Mouse (Mus musculus) kidney, postnatal 10 days (tissue): Measurements from ENCODE around the gene Myl4.

Source experiments
- DNase-seq: peaks from one replicate; pipeline ENCODE4 v3.0.0; 2021; ENCODE audit warnings: mixed read lengths

Myl4 gene

DNA sequence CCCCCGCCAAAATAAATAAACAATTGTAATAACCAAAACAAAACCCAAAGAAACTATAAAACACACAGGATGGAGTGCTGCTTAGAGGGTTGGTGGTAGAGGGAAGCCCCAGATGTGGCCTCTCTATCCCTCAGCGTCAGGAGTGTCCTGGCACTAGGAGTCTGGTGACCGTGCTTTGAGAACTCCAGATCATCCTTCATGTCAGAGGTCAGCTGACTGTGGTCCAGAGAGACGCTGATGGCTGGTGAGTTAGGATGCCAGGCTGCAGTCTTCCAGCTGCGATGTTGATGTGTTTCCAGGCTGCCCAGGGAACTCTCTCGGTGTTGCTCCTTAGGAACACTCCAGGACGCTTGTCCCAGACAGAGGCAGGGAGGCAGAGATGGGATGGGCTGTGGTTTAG is 21.6 kb downstream of the Myl4 start:
- DNase-seq: no peak

DNA sequence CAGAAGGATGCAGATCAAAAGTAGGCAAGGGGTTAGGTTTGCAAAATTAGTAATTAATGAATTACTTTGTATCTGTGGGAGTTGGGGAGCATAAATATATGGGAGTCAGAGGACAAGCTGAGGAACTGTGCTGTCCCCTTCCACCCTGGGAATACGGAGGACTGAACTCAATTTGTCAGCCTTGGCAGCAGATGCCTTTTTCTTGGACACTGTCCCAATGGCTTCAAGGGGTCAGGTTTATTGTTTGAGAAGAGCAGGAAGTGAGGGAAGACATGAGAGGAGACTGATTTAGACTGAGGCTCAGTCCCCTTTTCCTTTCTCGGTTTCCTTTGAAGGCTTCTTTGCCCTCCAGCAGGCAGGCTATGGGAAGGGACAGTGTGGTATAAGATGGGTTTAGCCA is 22.1 kb downstream of the Myl4 start:
- peak; percentile 28 for DNase-seq

DNA sequence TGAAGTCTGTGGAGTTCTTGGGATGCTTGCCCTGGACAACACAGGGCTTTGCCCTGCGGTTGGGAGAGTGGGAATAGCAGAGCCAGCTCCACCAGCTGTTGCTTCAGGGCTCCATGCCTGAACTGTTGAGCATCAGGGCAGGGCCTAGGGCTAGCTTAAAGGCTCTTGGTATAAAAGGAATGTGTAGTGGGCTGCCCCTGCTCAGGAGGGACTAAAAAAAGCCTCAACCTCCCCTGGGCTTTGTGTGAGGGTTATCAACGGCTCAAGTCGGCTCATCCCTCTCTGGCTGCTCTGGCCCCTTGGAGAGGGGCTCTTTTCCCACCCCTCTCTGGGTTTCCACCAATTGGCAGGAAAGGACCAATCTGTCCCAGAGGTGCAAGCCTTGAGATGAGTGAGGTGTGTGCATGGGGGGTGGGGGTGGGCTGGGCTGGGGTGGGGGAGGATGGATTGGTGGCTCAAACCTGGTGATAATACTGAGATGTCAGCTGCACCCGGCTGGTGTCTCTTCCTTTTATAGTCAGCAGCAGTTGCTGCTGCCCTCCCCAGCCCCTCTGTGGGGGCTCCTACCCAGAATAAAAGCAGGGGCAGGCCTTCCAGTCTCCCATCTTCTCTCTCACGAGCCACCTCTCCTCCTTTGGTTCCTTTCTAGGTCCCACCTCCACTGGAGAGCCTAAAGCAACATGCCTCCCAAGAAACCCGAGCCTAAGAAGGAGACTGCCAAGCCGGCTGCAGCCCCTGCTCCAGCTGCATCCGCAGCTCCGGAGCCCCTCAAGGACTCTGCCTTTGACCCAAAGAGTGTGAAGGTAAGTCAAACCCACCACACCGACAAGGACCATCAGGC is 26.5 kb downstream of the Myl4 start:
- no peak for DNase-seq

DNA sequence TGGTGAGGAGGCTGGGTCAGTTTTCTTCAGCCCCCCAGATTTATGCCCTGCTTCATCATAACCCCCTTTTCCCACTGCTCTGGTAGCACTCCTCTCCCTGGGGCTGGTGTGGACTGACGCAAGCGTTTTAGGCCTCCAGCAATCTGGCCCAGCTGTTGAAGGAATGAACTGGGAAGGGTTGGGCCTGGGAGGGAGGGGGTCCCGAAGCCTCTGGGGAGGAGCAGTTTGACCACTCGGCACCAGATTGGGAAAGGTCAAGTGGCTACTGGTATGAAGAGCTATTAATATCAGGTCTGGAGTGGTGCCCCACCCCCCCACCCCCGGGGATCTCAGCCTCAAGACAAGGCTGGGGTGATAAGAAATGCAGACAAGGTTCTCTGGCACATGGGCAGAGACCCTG is 27.6 kb downstream of the Myl4 start:
- no peak for DNase-seq

DNA sequence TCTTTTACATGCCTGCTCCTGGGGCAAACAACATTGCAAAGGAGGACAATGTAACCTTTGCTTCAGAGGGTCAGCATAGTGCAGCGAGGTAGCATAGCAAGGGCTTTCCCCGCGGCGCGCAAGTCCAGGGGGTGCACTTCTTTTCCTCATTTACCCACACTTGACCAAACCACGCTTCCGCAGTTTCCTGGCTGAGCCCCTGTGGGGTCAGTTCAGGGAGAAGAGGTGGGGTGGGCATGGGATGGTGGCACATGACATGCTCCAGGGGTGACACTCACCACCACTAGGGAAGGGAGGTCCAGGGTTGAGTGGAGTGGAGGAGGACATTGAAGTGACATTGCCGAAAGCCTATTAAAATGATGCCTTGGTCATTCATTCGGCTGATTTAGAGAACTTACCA is 28.6 kb downstream of the Myl4 start:
- no peak for DNase-seq

DNA sequence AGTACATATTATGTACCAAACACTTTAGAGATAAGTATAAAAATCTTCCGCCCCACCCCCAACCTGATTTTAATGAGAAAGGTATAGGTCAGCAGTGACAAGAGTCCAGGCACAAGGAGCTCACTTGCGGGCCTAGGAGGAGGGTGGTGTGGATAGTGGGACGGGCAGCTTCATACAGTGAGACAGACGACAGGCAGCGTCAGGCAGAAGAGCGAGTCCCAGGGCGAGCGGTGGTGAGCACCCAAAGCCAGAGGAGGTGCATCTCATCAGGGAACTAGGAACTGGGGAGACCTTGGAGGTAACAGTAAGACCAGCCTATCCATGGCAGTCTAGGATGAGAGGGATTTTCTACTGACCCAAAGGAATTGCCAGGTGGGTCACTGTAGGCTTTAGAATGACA is 29.1 kb downstream of the Myl4 start:
- no peak for DNase-seq

DNA sequence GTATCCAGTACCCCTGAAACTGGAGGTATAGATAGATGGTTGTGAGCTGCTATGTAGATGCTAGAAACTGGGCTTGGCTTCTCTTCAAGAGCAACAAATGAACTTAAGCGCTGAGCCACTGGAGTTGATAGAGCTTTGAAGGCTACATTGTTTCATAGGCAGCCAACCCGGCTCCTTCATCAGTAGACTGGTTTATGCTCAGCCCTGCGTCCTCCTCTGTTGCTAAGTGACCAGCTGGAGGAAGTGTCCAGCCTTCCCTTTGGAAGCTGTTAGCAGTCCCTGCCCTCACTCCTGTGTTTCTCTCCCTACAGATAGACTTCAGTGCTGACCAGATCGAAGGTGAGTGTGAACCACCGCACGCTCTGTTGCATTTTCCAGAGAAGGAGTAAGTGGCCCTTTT is 29.6 kb downstream of the Myl4 start:
- peak; percentile 27 for DNase-seq

DNA sequence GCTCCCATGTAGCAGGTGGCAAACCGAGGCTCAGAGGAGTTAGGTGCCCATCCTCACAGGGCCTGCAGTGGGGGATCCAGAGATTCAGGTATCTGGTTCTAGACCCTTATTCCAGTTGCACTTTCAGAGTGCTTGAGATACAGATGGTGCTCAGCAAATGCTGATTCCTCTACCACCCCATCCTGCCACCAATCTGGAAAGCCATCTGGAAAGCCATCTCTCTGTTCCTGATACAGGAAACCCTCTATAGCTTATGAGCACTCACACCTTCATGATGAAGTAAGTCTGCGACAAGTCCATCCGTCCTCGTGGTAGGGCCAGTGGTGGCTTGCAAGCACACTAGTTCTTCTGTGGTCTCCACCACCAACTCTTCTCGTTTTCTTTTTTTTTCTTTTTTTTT is 30.1 kb downstream of the Myl4 start:
- DNase-seq: no peak

DNA sequence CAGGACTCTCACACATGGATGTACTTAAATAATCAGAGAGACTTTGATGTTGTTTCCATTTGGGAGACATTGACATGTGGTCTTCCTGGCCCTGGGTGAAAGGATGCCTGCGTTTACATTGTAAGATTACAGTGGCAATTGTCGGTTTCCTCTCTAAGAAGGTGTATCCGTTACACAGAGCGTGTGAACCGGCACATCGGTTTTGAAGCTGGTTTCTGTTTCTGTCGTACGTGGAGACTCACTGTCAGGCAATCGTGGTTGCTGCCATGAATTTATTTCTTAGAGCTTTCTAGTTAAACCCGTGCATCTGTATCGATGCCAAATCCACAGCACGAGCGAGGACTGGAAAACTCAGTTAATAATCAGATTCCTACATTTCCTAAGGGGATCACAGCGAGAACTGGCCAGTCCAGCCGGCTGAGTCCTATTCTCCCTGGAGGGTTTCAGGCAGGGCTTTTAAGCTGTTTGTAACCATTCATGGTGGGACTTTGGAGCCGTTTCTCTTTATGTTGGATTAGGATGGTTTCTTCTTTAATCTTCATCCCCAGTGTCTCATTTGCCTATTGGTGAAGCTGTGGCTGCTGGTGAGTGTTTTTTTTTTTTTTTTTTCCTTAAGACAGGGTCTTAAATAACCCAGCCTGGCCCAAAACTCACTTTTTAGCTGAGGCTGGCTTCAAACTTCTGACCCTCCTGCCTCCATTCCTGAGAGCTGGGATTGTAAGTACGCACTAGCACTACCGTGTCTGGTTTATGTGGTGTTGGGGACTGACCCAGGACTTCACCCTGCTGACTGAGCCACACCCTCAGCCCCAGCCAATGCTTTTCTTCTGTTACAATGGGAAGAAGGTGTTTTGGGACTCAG is 31.2 kb downstream of the Myl4 start:
- DNase-seq: peak; percentile 19

DNA sequence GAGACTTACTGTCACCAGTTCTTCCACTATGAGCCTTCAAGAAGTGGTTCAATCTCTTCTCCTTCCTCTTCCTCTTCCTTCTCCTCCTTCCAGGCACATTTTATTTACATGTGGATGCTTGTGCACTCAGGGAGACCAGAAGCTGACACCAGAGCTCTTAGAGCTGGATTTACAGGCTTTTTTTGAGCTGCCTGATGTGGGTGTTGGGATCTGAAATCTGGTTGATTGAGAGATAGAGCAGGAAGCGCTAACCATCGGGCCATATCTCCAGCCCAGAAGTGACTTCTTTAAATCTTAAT is 31.8 kb downstream of the Myl4 start:
- DNase-seq: no peak

DNA sequence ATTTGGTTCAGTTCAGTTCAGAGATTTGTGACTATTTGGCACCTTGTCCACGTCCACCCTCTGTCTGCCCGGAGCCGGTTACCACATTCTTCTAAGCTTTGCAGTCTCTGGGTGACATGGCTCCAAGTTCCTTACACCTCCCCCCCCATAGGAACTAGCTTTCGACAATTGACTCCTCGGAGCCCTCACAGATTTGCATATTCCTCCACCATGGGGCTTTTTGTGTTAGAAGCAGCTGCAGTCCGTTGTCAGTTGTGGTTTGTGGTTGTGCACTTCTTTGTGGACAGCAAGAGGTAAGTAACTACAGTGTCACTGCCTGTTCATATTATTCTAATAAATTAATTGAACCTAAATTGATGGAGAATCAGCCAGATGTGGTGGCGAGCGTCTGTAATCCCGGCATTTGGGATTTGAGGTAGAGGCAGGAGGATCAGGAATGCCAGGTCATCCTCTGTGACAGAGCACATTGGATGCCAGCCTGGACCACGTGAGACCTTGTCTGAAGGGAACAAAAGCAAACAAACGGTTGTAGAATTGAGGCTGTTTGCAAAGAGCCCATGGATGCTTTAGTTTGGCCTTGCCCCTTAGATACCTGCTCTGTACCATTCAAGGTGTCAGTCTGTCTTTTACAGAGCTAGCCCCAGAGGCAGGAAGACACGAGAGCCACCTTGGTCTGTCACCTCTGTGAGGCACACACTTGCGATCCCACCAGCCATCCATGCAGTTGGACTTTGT is 32.3 kb downstream of the Myl4 start:
- DNase-seq: no peak

DNA sequence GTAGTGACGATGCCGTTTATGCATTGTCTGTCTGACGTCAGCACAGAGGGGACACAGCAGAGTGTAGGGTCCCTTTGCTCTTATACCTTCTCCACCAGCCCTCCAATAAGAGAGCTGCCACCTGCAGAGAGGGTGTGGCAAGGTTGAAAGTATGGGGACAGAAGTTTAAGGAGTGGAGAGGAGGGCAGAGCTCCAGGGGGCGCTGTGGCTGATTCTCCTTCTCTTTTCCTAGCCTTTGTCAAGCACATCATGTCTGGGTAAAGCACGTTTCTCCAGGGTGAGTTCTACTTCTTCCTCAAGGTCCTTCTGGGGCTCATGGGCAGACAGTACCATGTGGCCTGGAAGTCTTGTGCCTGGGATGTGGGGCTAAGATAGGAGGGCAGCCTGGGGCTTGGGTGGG is 35.0 kb downstream of the Myl4 start:
- DNase-seq: no peak

DNA sequence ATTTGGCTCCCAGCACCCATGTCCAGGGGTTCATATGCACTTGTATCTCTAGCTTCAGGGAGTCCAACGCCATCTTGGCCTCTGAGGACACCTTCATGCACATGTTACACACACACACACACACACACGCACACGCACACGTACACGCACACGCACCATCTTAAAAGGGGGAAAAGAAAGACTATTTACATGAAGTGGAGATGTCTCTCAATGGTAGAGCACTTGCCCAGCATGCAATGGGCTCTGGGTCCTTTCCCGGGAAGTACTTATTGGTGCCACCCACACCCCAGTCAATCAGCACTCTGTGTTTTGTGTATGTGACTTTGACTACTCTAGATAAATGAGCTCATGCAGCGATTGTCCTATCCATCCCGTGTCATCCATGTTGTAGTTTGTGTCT is 37.4 kb downstream of the Myl4 start:
- DNase-seq: no peak

DNA sequence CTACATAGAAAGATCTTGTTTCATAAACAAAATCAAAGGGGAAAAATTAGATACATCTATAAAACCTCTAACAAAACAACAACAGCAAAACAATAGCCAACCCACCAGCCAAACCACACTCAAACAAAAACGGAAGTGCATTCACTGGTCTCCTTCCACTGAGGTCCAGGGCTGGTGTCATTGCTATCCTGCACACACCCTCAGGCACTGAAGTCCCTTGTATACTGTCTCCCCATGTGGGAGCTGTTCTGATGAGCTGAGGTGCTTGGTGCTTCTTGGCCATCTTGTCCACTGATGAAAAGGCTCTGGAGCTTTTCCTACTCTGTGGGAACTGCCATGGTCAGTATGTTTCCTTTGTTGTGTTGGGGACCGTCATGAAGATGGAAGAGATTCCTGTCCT is 38.0 kb downstream of the Myl4 start:
- DNase-seq: no peak

DNA sequence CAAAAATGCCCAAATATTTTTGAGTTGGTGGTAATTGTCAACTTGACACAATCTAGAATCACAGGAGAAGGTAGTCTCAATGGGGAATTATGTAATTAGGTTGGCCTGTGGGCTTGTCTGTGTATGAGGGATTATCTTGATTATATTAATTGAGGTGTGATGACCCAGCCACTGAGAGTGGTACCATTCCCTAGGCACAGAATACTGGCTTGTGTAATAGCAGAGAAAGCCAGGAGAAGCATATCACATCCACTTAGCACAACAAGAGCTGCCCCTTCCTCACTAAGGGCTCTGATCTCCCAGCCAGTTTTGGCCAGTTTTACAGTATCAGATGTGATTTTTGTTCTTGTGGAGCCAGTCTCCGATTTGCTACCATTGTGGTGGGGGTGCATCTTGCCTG is 39.1 kb downstream of the Myl4 start:
- DNase-seq: no peak

DNA sequence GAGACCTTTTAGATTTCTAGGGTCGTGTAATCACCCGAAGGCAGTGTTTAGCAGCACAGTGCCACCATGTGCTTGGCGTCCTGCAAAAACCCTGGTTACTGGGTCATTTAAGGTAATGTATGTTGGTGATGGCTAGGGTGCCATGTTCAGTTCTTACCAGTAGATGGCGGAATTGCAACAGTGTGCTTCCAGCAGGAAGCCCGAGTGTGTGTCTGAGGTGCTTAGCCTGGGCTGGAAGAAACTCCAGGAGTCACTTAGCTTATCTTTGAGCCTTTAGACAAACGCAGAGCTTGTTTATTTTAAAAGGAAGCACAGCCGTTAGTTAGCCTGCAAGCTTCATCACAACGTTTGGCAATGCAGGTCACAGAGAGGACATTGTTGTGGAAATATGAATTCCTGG is 39.7 kb downstream of the Myl4 start:
- peak; percentile 88 for DNase-seq

DNA sequence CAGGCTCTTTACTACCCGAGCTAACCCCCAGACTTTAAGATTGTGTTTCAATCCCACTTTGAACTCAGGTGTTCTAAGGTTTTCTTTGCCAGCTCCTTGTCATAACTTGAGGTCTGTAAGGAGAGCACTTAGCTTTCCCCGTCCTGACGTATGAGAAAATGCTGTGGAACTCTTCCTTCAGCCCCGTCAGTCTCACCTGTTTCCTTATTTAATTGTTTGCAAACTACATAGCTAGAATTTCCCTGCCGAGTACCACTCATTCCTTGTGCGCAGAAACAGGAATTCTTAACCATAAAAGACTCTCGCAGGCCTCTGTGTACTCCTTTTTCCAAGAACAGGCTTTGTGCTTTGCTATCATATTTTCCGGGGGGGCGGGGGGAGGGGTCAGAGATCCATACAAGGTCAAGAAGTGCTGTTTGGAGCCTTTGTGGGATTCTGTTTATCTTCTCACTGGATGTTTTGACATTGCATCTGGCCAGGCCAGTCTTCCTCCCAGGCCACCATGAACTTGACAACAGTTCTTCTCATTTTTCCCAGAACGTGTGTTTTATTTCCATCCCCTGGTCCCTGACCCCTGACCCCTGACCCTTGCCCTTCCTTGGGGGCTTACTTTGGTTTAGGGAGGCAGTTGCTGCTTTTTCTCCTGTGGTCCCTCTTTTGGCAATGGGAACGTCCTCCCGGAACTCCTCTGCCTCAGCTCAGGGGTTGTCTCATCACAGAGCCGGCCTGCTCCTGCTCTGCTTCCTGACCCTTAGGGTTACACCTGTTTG is 41.8 kb downstream of the Myl4 start:
- DNase-seq: peak; percentile 25

DNA sequence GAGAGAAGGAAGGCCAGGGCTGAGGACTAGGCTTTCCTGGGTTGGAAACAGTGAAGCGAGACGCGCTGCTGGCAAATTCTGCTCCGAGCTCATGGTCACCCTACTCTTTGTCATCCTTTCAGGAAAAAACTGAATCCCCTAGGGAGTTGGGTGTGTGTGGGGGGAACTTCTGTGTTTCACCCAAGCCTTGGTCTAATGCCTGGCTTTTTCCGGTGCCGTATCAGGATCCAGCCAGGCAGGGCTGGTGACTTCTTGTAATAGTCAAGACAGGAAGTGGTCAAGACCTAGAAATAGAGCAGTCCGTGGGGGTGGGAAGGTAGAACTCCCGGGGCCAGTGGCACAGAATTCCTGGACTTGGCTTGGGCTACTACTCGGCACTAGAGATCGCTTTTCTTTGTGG is 45.9 kb downstream of the Myl4 start:
- DNase-seq: no peak

DNA sequence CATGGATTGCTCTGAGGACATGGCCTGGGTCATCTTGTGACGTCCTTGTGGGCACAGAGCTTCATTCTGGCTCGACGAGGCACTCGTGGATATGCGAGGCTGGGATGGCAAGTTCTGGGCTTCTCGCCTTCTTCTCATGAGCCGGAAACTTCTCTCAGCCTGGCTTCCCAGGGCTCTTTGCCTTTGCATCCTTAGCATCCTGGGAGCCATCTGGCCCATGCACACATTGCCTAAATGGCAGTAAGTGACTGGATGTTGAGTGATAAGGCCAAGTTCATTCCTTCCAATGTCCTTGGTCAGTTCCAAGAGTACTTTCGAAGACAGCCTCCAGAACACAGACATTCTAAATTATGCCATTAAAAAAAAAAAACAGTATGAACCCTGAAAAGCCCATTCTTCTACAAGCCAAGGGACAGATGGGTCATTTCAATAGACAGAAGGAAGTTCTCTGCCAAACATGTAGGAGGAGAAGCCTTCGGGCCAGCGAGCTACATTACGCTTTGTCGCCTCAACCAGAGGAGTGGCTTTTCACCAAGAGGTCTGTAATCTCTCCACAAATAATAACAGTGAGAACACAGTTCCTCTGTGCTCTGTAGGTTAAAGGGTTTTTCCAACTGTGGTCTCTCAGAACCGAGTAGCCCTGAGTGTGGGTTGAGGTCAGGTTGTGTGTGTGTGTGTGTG is 48.9 kb downstream of the Myl4 start:
- DNase-seq: peak; percentile 53

DNA sequence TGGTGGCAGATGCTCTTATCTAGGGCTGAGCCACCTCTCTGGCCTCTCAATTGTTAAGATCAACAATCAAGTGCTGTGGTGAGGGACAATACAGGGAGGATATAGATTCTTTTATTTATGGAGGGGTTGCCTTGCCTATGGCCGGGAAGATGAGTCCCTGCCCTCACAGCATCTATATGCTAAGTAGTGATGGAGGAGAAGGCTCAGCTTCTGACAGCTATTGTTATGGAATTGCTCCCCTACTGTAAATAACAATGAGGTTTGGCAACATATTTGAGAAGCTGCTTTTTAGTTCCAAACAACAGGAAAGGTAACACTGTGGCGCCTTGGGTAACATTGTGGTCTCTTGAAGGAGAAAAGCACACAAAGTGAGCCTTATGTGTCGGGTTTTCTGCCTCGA is 50.2 kb downstream of the Myl4 start:
- DNase-seq: no peak

DNA sequence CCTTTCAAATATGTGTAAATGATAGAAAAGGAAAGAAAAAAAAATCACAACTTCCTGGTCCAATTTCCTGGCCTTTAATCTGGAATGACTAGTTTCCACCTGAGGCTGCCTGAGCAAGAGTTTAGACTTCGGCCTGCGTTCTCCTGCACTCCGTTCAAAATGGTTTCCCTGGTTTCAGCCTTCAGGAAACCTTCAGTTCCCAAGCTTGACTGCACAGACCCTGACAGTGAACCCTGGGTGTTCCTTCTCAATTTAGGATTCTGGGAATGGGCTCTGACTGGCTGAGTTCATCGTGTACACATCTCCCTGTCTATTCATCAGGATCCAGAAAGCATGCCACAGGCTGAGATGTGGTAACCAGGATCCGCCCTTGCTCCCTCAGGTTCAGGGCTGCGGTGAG is 53.7 kb downstream of the Myl4 start:
- no peak for DNase-seq

DNA sequence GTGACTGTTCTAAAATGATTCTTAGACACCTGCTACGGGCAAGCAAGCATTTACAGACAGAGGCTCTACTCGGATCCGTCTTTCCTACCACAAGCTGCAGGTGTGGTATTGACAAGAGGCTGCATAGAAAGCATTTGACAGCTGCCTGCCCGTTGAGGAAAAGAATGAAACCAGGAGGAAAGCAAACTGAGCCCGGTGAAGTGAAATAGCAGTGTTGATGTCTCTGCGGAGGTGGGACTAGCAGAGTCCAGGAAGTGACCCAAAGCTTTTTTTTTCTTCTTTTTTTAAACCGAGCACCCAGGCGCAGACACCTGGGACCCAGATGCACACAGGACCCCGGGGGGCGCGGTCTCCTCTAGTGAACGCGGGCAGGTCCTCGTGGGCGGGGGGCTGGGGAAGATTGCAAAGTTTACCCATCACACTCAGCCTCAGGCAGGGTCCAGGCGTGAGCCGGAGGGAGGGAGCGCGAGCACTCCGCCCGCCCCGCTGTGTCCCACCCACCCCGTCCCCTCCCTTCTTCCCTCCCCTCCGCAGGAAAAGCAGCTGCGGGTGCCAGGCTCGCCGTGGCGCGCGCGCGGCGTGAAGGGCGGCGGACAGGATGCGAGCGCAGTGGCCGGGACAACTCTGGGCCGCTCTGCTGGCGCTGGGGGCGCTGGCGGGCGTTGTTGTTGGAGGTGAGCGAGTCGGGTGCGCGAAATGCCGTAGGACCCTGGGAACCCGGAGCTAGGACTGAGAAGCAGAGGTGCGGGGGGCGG is 57.2 kb downstream of the Myl4 start, which contains the start of gene Itgb3:
Gene Itgb3, plus strand, starts transcription at position 510 of the 755 bp plus-strand sequence.
- peak; percentile 86 for DNase-seq
